Mouse (Mus musculus) G1E (cell line): ENCODE data around the gene Casp6.
A peak's percentile ranks its signal among the peaks of the same experiment; 100 is the strongest.

Experiments
- CTCF ChIP-seq: IDR thresholded peaks from 2 replicates; pipeline ENCODE4 v1.5.1; 2012; ENCODE audit warnings: low read depth, low read length, inconsistent platforms, mixed read lengths
- GATA1 ChIP-seq: IDR thresholded peaks from 2 replicates; pipeline ENCODE4 v1.6.1; 2012; ENCODE audit warnings: borderline replicate concordance, low read length, inconsistent platforms, mixed read lengths
- POLR2AphosphoS5 ChIP-seq: IDR thresholded peaks from 2 replicates; pipeline ENCODE4 v1.6.1; 2012; ENCODE audit warnings: low read depth, low read length, inconsistent platforms; ENCODE audit not compliant: insufficient replicate concordance
- TAL1 ChIP-seq: conservative IDR thresholded peaks from 2 replicates; pipeline ENCODE4 v1.6.1; 2012; ENCODE audit warnings: low read depth, low read length, inconsistent platforms, mixed read lengths

DNA sequence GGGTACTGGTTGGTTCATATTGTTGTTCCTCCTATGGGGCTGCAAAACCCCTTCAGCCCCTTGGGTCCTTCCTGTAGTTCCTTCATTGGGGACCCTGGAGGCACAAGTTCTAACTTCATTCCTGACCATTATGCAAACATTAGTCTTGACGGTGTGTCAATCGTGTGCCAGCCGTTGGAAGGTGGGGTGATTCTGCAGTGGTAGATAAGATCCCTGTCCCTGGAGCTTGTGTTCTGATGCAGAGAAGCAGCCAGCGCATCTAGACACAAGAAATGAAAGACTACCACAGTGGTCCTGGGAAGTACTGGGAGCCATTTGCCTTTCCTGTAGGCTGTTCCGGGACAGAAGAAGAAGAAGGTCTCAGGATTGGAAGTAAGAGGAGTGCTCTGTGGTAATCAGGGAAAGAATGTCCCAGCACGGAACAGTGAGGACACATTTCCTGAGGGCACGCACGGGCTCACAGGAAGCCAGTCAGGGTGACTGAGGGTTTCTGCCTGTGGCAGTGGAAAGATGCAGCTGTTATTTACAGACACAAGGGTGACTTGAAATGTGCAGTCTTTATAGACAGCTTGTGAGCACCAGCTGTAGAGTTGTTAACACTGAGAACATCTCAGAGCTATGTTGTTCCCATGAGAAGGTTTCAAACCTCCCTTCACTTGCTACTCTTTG is 20.2 kb upstream of the Casp6 start:
- no peak for TF ChIP-seq GATA1
- no peak for TF ChIP-seq POLR2AphosphoS5
- no peak for TF ChIP-seq CTCF
- peak; percentile 49 for TF ChIP-seq TAL1
